Mouse (Mus musculus) right cerebral cortex, adult 2 months (tissue): ENCODE results near the gene BC016579.

Source experiments
- DNase-seq, 2 experiments: peaks; one replicate each; pipeline ENCODE4 v3.0.0; 2021 to 2022; ENCODE audit warnings: low spot score in 2 of 2

BC016579 gene

DNA sequence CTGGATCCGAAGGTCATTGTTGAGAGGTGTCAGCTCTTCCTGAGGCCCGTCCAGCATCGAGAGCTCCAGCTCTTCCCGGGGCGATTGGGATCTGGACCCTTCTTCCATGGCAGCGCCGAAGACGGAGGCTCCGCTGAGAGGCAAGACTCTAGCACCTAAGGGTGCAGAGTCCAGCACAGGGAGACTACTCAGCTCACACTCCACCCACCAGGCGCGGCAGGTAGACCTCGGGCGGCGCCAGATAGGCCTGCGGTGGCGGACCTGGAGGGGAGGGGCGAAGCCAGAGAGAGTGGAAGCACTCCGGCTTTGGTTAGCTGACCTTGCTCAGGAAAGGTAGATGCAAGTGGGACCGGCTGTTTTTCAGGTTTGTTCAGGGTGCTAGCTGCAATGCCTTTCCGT is at the start of gene BC016579:
Gene BC016579 (minus strand): TSS at position 135 of the 399 bp plus-strand sequence.
- DNase-seq: no peak

DNA sequence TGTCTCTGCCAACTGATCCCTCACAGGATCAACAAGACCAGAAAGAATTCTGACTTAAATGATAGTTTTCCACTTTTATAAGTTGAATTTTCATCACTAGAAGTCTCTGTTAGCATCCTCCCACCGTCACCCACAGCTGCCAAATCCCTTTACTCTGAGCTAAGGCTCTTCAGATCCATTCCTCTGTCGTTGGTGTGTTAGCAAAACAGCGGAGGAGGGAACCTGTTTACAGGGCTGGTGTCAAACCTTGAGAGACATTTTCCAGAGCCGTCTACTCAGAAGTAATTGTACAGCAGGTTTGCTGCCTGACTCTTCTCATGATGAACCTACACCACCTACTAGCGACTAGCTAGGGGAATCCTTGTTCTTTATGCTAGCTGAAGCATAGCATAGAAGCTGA is 45.4 kb upstream of the BC016579 start:
- no peak for DNase-seq

DNA sequence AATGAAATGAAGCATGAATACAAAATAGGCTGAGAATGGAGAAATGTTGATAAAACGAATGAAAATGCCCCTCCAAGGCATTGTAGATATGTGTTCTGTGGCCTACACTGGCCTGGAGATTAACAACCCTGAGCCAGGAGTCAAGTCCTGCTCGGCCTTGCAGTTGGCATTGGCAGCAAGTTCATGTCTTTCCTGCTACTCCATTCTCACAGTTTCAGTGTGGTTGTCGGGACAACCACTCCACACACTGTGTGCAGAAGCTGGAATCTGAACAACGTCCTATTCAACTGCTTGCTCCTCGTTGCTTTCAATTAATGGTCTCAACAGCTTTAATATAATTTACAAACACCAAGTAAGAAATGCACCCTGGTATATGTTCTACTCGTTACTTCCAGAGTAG is 44.1 kb upstream of the BC016579 start:
- DNase-seq: no peak

DNA sequence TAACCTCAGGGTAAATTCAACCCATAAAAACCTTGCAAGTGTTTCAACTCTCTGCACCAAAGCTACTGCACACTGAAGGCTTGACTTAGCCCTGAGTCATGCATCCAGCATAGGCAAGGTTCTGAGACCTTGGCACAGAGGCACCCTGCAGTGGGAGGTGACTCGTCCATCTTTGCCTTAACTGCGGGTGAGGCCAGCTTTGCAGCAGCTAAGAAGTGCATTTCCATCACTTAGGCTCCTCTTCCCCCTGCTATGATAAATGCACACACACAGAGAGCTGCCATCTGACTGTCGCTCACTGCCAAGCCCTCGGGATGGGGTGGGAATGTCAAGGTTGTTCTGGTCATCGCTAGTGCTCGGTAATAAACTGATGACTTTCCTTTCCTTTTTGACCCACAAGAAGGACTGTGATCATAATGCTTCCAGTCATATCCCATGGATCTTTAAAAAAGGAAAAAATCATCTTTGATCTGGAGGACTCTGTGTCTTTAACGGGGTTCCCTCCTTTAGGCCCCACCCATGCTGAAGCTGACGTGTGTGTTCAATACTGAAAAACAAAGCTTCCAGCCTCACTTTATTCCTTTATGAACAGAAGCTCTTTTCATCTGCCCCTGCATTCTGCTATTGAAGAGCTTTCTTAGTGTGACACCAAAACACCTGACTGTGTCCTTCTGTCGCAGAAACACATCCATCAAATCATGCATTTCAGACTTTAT is 41.7 kb upstream of the BC016579 start:
- no peak for DNase-seq

DNA sequence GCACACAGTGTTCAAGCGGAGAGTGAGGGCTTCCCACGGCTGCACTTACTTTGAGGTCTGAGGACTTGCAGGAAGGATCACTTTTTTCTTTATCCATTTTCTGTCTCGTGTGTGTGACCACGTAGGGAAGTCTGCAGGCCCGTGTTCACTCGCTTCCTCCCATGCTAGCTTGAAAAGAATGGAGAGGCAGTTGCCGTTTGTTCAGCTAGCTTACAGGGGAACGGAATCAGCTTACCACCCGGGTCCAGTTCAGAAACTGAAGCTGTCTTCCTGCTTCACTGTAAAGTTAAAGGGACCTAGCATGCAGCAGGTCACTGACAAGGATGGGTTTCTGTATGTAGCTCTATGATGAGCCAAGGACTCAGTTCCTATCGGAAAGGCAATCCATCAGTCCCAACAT is 39.7 kb upstream of the BC016579 start, which contains the start of gene Tmprss7:
Gene Tmprss7 (minus strand): TSS at position 101 of the 400 bp plus-strand sequence.
- no peak for DNase-seq

DNA sequence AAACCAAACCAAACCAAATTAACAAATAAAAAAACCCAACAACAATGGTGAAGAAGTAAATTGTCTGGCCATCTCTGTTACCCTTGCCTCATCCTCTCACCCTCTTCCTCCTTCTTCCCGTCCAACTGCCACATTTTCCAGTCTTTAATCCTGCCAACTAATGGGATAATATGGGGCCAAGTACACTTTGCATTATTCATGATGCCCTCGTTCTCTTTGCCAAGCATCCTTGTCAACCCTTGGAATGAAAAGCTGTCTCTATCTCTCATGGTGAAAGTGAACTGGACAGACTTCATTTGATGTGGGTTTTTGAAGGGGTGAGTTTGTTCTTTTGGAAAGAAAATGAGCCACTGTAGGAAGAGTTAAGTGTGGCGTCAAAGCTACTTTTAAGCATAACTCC is 39.0 kb upstream of the BC016579 start:
- DNase-seq: no peak

DNA sequence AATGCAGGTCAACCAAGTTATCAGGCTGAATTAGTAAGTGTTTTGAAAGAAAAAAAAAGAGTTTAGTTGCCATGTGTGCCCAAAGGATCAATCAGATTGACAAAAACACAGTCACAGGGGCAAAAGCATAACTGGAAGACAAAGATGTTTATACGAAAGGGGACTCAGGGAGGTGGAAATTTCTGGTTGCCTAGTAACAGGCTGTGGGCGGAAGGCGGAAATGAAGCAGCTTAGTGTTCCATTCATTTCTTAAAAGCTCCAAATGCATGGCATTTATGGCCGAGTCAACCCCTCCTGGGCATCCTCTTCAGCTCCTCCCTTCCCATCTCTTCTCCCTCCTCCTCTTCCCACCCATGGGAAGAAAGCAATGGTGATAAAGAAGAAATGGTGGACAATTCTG is 36.3 kb upstream of the BC016579 start:
- DNase-seq: peak; percentile 65 to 75

DNA sequence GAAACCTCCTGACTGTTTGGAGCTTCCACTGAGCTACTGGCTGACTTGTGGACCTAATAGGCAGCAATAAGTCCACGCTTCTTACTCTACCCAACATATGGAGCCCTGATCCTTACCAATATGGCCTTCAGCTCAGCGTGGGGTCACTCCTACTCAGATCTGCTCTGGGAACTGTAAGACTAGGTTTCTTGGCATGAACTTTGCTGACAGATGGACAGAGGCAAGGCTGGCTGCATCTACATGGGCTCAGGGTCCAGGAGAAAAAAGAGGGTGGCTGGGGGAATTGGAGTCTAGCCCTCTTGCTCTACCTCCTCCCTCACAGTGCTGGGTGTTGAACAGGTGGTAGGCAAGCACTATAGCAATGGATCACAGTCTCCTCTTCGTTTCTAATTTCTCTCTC is 33.0 kb upstream of the BC016579 start:
- DNase-seq: no peak

DNA sequence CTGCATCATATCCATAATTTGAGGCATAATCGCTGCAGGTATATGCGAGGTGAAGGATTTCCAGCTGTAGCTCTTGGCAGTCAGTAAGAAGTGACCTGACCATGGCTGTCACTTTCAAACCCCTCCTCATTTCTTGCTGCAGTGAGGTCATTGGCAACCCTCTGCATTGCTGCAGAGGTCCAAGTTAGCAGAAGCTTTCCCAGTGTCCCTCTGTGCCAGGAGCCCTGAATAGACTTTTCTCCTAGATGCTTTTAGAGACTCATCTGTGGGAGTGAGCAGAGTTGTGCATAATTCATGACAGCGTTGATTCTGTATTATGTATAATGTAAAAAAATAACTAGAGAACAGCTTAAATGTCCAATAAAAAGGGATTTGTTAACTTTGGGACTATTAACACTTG is 31.4 kb upstream of the BC016579 start:
- DNase-seq: peak in 1 of 2 experiments; percentile 39

DNA sequence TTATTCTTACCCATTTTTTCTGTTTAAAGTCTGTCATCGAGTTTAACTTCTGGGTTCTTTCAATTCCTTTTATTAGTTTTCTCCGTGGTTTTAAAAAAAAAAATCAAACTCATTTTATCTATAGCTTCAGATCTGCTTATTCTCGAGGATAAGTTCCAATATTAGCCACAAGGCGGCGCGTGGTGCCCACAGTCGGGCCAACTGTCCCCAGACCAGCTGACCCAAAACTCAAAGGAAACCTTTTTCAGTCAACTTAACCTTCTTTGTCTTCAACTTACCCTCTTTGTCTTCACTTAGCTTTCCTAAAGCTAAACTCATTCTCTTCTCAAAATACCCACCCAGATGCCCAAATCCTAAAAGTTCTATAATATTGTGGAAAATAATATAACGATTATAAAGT is 30.9 kb upstream of the BC016579 start:
- peak; percentile 66 to 76 for DNase-seq

DNA sequence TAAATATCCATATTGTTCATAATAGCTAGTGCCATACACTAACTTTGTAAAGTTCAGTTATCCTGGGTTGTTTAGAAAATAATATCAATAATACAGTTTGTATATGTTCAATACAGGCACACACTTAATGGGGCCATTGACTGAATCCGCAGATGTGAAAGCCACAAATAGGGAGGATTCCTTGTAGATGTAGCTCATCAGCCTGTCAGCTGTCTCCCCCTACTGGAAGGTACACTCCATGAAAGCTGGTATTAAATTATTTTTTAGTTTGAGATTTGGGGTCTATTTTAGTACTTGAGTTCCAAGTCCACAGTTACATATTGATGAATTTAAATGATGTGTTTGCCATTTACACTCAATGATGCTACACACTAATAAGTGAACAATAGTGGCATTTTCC is 22.6 kb upstream of the BC016579 start:
- DNase-seq: no peak

DNA sequence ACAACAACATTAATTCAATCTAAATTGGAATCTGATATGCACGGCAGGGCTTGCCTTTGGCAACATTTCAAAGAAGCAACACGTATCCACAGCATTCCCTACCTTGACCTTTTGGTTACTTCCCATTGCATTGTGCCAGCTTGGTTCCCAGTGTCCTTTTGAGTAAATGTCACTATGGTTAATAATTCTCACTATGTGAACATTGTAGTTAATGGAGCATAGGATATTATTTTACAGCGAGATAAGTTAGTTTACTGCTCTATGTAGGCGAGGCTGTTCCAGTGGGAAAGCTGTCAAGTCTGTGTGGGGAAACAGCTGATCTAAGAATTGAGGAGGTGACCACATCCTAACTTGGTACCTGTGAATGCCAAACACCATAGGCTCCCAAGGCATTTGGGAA is 16.1 kb upstream of the BC016579 start:
- no peak for DNase-seq

DNA sequence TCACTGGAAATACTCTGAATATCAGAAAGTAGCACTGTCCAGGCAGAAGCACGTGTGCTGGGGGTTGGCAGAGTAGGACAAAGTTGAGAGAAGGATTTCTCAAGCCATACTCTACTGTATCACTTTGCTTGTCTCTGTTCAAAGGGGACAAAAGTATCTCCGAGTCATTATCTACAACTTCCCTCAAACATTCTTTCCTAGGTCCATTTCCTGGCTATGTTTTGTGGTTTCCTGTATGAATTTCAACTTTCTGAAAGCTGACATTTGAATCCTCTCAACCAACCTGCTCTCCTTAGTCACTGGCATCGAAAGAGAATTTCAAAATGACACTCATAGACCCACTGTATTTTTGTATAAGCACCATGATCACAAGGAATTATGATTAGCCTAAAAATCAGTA is 14.3 kb upstream of the BC016579 start:
- DNase-seq: no peak

DNA sequence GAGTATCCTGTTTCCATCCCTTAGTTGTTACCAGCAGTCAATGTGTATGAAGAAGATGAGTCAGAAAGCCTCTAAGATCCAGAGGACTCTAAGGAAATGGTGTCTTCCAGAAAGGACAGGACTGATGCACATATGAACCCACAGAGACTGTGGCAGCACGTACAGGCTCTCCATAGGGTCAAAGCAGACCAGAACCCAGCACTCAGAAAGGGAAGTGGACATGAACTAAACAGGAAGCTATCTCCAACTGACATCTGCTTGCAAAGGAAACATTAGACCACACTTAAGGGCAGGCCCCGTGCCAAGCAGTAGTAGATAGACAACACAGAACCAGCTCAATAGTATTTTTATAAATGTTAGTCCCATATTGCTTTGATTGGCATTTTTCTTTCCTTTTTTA is 12.3 kb upstream of the BC016579 start:
- DNase-seq: no peak

DNA sequence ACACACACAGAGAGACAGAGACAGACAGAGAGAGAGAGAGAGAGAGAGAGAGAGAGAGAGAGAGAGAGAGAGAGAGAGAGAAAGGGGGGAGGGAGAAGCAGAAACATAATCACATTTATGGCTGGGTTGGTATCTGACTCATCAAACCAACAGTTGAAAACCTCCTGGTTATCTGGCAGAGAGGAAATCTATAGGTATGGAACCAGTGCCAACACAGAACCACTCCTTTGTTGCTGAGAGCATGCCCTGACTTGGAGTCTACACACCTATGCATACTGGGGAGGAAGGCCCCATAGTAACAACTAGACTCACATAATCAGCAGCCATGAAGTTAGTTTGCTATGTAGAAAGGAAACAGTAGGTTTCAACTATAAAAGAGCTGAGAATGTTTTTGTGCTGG is 8.5 kb upstream of the BC016579 start:
- no peak for DNase-seq

DNA sequence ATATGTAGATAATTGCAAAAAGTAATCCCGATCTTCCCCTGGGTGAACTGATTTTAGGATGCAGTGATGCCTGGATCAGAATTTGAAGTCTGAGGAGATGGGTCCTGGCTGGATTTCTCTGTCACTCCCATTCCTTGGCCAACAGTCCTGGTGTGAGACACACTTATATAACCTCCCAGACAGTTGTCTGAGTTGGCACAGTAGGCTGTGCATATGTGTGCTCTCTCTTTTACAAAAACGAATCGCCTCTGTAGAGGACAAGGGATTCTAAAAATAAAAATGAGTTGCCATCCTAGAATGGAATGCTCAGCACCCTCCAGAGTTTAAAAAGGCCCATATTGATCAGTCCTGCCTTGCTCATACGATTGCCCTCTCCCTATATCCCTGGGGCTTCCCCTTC is 5.7 kb upstream of the BC016579 start:
- DNase-seq: peak; percentile 22 to 37

DNA sequence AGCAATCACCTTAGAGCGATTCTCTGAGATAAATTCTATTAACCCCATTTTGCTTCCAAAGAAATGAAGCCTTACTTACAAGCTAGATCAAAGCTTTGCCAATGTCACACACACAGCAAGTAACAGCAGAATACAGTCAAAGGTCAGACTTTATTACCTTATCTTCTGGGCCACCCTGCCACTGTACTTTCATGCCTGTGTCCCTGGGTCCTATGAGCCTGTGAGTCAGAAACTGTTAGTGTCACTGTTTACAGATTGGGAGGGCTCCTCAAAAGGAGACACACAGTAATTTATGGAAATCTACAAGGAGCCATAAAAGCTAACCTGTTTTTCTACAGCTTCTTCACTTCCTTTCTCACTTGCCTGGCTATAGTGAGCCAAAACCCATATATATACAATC is 4.4 kb upstream of the BC016579 start:
- DNase-seq: no peak

DNA sequence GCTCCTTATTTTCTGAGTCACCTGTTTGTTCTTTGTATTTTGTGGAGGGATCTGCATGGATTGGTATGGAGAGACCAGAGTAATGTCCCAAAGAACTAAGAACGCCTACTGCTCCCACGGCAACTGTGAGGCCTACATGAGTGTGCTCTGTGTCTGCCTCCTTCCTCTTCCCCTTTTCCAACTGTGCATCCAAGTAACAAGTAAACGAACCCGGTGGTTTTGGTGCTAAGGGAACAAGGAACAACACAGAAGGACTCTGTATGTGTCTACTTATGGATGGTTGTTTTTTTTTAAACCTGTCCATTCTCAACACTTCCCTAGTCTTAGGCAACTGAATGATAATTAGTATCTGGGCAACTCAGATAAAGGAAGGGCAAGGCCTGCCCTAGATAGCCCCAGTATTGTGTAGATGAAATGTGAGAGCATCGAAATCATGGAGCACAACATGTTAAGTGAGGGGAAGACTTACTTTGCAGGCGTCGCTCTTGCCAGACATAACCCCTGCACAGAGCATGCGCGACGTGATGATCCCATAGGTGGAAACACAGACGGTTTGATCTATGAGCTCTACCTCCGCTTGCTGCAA is 3.8 kb upstream of the BC016579 start:
- DNase-seq: no peak

DNA sequence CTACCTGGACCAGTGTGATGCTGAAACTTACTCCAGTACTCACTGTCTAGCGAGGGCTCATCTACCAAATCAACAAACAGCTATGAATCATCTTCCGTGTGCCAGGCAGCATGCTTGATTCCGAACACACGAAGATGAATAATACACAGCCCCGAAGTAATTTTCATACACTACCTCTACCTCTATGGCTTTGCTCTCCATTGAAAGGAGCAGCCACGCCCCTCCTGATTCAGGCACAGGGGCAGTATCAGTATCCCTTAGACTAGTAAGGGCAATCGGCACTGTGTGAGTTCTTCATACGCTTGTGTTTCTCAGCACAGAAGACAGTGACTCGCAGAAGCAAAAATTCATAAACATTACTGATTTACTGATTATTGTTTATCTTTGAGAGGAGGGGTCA is 597 bp upstream of the BC016579 start:
- DNase-seq: no peak

DNA sequence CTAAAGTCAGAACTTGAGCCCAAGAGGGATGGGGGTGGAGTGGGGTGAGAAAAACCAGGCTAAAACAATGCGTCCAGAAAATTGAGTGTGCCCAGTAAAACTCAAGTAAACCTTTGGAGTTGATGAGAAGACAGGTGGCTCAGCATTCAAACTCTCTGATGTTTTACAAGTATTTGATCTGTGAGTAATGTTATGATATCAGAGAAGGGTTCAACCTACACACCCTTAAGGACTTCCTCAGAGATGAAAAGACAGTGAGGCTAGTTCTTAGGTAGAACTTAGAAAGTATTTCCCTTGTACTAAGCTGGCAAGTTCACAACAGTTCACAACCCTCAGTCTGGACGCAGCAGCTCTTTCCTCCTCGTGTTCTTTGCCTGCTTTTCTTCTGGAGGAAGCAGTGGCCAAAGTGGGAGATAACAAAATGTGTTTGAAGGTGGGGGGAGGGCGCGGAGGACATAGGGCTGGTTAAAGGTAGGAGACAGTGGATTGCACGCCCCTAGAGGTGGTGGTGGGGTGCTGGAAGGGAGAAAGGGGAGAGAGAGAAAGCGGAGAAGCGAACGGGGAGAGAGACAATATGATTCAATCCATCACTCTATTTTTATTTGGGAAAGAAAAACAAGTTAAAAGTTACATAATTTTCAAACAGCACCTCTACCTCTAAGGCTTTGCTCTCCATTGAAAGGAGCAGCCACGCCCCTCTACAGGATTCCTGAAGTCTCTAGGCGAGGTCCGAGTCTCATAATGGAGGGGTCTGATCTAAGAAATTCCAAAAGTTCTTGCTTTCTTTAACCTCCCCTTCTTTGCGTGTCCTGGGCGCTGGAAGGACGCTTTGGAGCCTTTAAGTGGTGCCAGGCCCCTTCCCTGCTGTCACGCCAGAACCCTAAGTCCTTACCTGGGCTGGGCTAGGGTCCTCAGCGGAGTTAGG is 597 bp downstream of the BC016579 start:
- no peak for DNase-seq

DNA sequence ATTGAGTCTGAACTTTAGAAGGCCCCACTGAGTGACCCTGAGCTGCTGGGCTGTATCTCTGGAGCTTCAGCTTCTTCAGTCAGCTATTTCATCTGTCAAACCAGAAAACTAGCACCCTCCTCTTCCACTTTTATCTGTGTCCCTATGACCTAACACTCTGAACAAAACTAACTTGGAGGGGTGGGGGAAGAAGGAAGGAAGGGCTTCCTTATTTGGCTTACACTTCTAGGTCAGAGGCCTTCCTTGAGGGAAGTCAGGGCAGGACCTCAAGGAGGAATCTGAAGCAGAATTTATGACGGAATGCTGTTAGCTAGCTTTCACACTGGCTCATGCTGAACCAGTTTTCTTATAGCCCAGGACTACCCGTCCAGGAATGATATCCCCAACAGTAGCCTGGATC is 2.4 kb downstream of the BC016579 start:
- no peak for DNase-seq

DNA sequence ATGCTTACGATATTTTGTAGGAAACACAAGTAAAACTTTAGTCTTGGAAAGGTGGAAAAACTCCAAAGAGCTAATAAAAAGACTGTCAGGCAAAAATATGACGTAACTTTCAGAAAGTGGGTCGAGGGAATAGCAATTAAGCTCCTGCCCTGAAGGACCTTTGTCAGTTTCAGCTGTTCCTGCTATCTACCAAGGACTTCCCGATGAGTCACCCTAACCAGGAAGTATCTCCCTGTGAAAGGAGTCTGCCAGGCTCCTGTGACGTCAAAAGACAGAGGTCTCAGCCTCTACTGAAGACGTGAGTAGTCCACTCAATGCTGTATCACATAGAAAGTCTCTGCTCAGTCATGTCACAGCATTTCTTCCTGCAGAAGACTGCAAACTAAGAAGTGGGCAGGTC is 9.5 kb downstream of the BC016579 start:
- DNase-seq: no peak

DNA sequence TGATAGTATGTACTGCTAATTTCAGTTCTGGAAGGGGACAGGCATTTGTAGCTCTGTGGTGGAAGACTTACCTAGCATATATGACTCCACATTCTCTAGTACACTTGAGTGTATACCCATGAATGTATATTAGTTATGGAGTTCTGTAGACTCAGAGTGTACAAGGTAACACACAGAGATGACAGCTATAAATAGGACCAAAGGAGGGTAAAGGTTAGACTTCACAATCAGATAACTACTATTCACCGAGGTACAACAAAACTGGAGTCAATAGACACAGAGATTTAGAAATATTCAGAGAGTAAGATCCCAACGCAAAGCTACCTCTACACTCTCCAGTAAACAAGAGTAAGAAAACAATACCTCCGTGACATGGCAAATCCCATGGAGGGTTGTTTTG is 9.9 kb downstream of the BC016579 start:
- no peak for DNase-seq
